Mouse (Mus musculus) heart, adult 2 months (tissue): ENCODE data around the gene Lhpp.

ENCODE experiments used
- CTCF ChIP-seq: fragments of 200-600 bp; IDR thresholded peaks from 2 replicates; pipeline ENCODE4 v1.8.1; 2022; ENCODE audit warnings: antibody characterized with exemption, mild to moderate bottlenecking, moderate library complexity
- EP300 ChIP-seq: fragments of 200-500 bp; IDR thresholded peaks from 2 replicates; pipeline ENCODE4 v1.6.1; 2011; ENCODE audit warnings: low read depth, low read length, control low read depth; ENCODE audit not compliant: insufficient read depth
- POLR2A ChIP-seq: fragments of 200-500 bp; IDR thresholded peaks from 2 replicates; pipeline ENCODE4 v1.6.1; 2011; ENCODE audit warnings: mild to moderate bottlenecking, low read depth, low read length, control low read depth; ENCODE audit not compliant: insufficient read depth

- no peak for TF ChIP-seq POLR2A
- no peak for TF ChIP-seq CTCF
- TF ChIP-seq EP300: no peak
These were observed 4.7 kb upstream of the Lhpp start for GRCm38 (mm10) chr7:132605689-132606088.
